Mouse (Mus musculus): ENCODE data around the gene Safb.
A peak's percentile ranks its signal among the peaks of the same experiment; 100 is the strongest.

Safb gene

DNA sequence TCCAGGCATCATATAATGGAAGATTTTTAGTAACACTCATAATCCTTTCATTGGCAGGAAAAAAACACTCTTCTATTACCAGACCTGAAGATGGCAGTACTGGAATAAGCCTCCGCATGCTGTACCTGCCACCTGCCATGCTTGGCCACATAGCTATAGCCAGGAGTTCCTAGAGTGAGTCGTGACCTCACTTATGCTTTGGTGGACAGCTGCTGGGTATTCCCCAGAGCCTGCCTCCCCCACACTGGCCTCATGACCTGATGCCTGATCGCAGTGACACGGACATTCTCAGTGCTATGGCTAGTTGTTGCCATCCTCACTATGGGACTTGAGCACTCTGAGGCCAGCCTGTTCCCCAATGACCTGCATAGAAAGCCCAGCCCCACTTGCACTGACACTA, 14.3 kb upstream of the Safb start:
- no peaks in the 10 kb centered on the region for H3K9me3 ChIP-seq (ENCODE audit: low read length)
- TF ChIP-seq CTCF (conservative IDR thresholded peaks at IDR 0.05; ENCODE audit: low read length): no peak
- TF ChIP-seq NANOG (IDR thresholded peaks at IDR 0.05; ENCODE audit: borderline replicate concordance, low read length): no peak
- H3K4me3 ChIP-seq (replicated peaks; ENCODE audit: low read length): no peak overlapping the region
- no peaks in the 10 kb centered on the region for H3K27me3 ChIP-seq (ENCODE audit: insufficient read depth, low read length)
- peaks cover 21% of the 10 kb centered on the region for H3K4me1 ChIP-seq (replicated peaks; ENCODE audit: low read depth, low read length)
- H3K36me3 ChIP-seq (ENCODE audit: insufficient read depth, low read length): peaks cover 99% of the 10 kb centered on the region

DNA sequence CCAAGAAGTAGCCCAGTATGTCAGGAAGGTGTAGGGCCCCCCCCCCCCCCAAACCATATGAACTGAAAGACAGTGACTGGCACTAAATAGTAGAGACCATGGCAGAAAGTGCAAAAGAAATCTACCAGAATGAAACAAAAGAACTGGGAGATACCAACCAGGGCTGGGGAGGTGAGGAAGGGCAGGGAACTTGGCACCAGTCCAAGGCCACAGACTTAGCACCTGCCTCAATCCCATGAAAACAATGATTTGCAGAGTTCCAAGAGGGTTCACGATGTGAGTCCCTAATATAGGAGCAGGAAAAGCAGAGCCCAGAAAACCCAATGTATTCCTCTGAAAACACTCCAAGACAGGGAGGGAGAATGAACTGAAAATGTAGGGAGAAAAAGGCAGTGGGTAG, 12.5 kb upstream of the Safb start:
- no peak overlapping the region for H3K4me3 ChIP-seq (replicated peaks; ENCODE audit: low read length)
- no peaks in the 10 kb centered on the region for H3K27me3 ChIP-seq (ENCODE audit: insufficient read depth, low read length)
- peaks cover 21% of the 10 kb centered on the region for H3K4me1 ChIP-seq (replicated peaks; ENCODE audit: low read depth, low read length)
- TF ChIP-seq CTCF (conservative IDR thresholded peaks at IDR 0.05; ENCODE audit: low read length) (no peak), NANOG (IDR thresholded peaks at IDR 0.05; ENCODE audit: borderline replicate concordance, low read length) (no peak), POU5F1 (IDR thresholded peaks at IDR 0.05; ENCODE audit: borderline replicate concordance, low read length) (no peak)
- H3K36me3 ChIP-seq (ENCODE audit: insufficient read depth, low read length): peaks cover 96% of the 10 kb centered on the region
- H3K9me3 ChIP-seq (ENCODE audit: low read length): no peaks in the 10 kb centered on the region

DNA sequence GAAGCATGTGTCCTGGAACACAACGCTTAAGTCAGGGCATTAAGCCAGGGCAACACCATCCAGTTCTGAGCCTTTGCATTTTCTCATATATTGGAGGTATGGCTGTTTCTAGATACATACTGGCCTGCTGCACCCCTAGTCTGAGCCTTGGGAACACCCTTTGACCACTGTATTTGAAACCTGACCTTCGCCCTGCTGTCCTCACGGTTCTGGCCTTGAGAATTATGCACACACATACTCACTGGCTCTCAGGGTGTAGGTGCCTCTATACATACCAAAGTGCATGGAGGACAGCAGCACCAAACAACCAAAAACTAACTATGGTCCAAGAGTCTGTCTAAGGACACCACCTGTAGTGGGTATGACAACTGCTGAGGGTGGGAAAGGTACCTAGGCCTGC, 11.7 kb upstream of the Safb start:
- H3K27me3 ChIP-seq (ENCODE audit: insufficient read depth, low read length): no peaks in the 10 kb centered on the region
- peaks cover 19% of the 10 kb centered on the region for H3K4me1 ChIP-seq (replicated peaks; ENCODE audit: low read depth, low read length)
- peaks cover 96% of the 10 kb centered on the region for H3K36me3 ChIP-seq (ENCODE audit: insufficient read depth, low read length)
- no peaks in the 10 kb centered on the region for H3K9me3 ChIP-seq (ENCODE audit: low read length)
- TF ChIP-seq NANOG (IDR thresholded peaks at IDR 0.05; ENCODE audit: borderline replicate concordance, low read length): no peak
- TF ChIP-seq POU5F1 (IDR thresholded peaks at IDR 0.05; ENCODE audit: borderline replicate concordance, low read length): no peak
- TF ChIP-seq CTCF (conservative IDR thresholded peaks at IDR 0.05; ENCODE audit: low read length): no peak
- no peak overlapping the region for H3K4me3 ChIP-seq (replicated peaks; ENCODE audit: low read length)

DNA sequence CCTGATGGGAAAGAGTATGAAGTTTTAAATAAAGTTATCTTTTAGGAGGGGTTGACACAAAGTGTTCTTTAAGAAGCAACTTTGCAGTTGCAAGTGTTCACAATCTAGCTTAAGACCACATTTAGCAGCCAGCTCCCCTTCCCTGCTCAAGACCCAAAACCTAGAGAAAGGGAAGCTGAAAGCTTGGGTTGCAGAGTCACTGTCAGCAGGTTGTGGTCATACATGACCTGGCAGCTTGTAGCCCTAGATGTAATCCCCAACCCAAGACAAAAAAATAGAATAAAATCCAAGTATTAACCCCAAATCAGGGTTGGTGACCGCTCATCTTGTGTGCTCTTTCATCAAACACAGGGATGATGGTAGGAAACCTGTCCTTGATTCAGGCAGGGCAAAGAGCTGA, 1.6 kb upstream of the Safb start:
- Histone ChIP-seq H3K36me3 (ENCODE audit: insufficient read depth, low read length) (peaks cover 74% of the 10 kb centered on the region), H3K9me3 (ENCODE audit: low read length) (no peaks in the 10 kb centered on the region), H3K27me3 (ENCODE audit: insufficient read depth, low read length) (no peaks in the 10 kb centered on the region), H3K4me1 (replicated peaks; ENCODE audit: low read depth, low read length) (peaks cover 72% of the 10 kb centered on the region), H3K4me3 (replicated peaks; ENCODE audit: low read length) (peak overlapping the region; percentile 99)
- TF ChIP-seq NANOG (IDR thresholded peaks at IDR 0.05; ENCODE audit: borderline replicate concordance, low read length) (no peak), CTCF (conservative IDR thresholded peaks at IDR 0.05; ENCODE audit: low read length) (no peak), POU5F1 (IDR thresholded peaks at IDR 0.05; ENCODE audit: borderline replicate concordance, low read length) (no peak)

DNA sequence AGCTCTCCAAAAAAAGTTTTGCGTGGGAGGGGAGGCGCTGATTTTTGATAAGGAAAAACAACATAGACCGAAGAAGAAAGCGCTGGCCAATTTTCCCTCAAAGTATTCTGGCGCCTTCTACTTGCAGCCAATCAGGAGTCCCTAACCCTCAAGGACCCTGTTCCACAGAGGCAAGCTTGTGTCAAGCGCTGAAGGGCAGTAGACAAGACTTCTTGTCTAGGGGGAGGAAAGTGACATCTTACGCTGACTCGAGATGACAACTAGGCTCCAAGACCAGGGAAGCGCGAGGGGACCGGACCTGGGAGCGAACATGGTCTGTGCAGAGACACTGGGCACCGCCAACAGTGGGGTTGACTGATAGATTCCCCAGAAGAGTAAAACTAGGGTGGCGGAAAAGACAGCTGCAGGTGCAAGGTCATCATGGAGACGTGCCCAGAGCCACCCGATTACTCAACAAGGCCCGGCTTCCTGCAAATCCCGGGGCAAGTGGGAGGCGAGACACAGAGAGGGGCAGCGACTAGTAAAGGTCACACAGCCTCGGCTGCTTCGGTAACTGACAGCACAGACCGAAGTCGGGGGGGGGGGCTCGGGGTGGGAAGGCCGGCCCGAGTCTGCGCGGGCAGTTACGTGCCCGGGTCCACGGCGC, 891 bp upstream of the Safb start:
- no peaks in the 10 kb centered on the region for H3K9me3 ChIP-seq (ENCODE audit: low read length)
- peaks cover 74% of the 10 kb centered on the region for H3K36me3 ChIP-seq (ENCODE audit: insufficient read depth, low read length)
- no peaks in the 10 kb centered on the region for H3K27me3 ChIP-seq (ENCODE audit: insufficient read depth, low read length)
- TF ChIP-seq POU5F1 (IDR thresholded peaks at IDR 0.05; ENCODE audit: borderline replicate concordance, low read length) (no peak), NANOG (IDR thresholded peaks at IDR 0.05; ENCODE audit: borderline replicate concordance, low read length) (no peak), CTCF (conservative IDR thresholded peaks at IDR 0.05; ENCODE audit: low read length) (no peak)
- H3K4me1 ChIP-seq (replicated peaks; ENCODE audit: low read depth, low read length): peaks cover 72% of the 10 kb centered on the region
- peak overlapping the region; percentile 99 for H3K4me3 ChIP-seq (replicated peaks; ENCODE audit: low read length)

DNA sequence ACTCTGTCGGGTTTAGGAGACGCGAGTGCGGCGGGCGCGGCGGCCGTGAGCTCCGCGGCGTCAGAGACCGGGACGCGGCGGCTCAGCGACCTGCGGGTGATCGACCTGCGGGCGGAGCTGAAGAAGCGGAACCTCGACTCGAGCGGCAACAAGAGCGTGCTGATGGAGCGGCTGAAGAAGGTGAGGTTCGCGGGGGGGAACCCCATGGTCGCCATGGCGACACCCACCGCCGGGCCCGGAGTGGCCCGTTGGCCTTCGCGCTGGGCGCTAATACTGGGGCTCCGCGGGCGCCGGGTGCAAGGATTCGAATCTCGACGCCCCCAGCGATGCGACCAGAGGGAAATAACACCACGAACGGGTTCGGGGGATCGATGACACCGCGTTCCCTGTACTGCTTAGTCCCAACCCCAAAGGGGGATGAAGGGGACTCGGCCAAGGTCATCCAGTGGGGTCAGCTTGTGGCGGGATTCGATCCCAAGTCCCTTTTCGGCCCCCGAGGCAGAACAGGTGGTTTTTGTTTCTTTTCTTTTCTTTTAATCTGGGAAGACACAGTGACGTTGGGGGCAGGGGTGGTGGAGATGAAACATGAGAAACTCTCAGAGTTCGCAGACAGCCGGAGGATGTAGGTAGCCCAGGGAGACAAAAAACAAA, 671 bp downstream of the Safb start:
- H3K4me1 ChIP-seq (replicated peaks; ENCODE audit: low read depth, low read length): peaks cover 74% of the 10 kb centered on the region
- H3K4me3 ChIP-seq (replicated peaks; ENCODE audit: low read length): peak overlapping the region; percentile 96
- no peaks in the 10 kb centered on the region for H3K9me3 ChIP-seq (ENCODE audit: low read length)
- H3K27me3 ChIP-seq (ENCODE audit: insufficient read depth, low read length): no peaks in the 10 kb centered on the region
- H3K36me3 ChIP-seq (ENCODE audit: insufficient read depth, low read length): peaks cover 74% of the 10 kb centered on the region
- TF ChIP-seq POU5F1 (IDR thresholded peaks at IDR 0.05; ENCODE audit: borderline replicate concordance, low read length): no peak
- no peak for TF ChIP-seq CTCF (conservative IDR thresholded peaks at IDR 0.05; ENCODE audit: low read length)
- no peak for TF ChIP-seq NANOG (IDR thresholded peaks at IDR 0.05; ENCODE audit: borderline replicate concordance, low read length)

DNA sequence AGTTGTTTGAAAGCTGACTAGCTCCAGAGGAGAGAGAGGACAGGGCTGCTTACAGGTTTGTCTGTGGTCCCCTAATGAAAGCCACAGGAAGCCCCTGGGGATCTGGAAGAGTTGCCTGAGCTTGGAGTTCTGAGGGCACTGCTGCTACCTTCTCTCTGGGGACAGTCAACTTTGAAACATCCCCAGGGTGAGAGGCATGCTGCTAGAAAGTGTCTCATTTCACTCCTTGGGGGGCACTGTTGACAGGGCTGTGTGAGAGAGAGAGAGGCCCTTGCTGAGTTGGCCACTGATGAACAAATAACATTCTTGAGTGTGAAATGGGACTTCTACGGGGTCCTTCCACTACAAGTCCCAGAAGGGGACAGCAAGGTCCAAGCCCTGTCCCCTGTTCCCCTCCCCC, 3.1 kb downstream of the Safb start:
- peaks cover 74% of the 10 kb centered on the region for H3K36me3 ChIP-seq (ENCODE audit: insufficient read depth, low read length)
- H3K9me3 ChIP-seq (ENCODE audit: low read length): no peaks in the 10 kb centered on the region
- no peaks in the 10 kb centered on the region for H3K27me3 ChIP-seq (ENCODE audit: insufficient read depth, low read length)
- H3K4me3 ChIP-seq (replicated peaks; ENCODE audit: low read length): no peak overlapping the region
- no peak for TF ChIP-seq CTCF (conservative IDR thresholded peaks at IDR 0.05; ENCODE audit: low read length)
- TF ChIP-seq POU5F1 (IDR thresholded peaks at IDR 0.05; ENCODE audit: borderline replicate concordance, low read length): no peak
- TF ChIP-seq NANOG (IDR thresholded peaks at IDR 0.05; ENCODE audit: borderline replicate concordance, low read length): no peak
- peaks cover 61% of the 10 kb centered on the region for H3K4me1 ChIP-seq (replicated peaks; ENCODE audit: low read depth, low read length)

DNA sequence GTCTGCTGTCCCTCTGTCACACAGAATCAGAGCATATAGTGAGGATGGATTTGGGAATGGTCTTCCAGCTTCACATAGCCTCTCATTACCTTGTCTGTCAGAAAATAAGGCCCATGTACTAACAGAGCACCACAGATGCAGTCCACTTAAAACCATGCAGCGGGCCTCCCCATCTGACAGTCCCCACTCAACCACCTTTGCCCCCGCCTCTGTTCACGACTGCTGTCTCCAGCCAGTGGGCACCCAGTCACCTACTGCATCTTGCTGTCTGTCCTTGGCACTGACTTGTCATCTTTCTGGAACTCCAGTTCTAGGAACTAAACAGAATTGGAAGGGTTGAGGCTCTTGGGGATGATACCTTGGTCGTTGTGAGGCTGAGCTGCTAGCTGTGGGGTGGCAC, 4.3 kb downstream of the Safb start:
- H3K4me1 ChIP-seq (replicated peaks; ENCODE audit: low read depth, low read length): peaks cover 54% of the 10 kb centered on the region
- peaks cover 79% of the 10 kb centered on the region for H3K36me3 ChIP-seq (ENCODE audit: insufficient read depth, low read length)
- no peak overlapping the region for H3K4me3 ChIP-seq (replicated peaks; ENCODE audit: low read length)
- no peak for TF ChIP-seq CTCF (conservative IDR thresholded peaks at IDR 0.05; ENCODE audit: low read length)
- no peaks in the 10 kb centered on the region for H3K9me3 ChIP-seq (ENCODE audit: low read length)
- no peaks in the 10 kb centered on the region for H3K27me3 ChIP-seq (ENCODE audit: insufficient read depth, low read length)

DNA sequence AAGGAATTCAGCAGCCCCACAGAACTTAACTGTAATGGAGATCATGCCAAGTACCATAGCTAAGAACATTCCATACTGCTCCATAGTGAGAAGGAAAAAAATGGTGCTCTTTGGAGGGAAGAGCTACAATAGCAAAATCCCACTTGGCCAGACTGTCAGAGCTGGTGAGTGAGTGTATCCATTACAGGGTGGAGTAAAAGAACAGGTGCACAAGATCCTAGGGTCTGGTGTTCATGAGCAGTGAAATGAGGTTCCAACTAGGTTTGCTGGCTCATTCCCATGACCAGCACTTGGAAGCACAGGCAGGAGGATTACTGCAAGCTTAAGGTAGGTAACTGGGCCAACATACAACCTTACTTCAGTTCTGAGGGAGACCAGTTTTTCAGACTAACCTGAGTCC, 7.9 kb downstream of the Safb start:
- Histone ChIP-seq H3K4me1 (replicated peaks; ENCODE audit: low read depth, low read length) (peaks cover 49% of the 10 kb centered on the region), H3K9me3 (ENCODE audit: low read length) (no peaks in the 10 kb centered on the region), H3K27me3 (ENCODE audit: insufficient read depth, low read length) (no peaks in the 10 kb centered on the region), H3K36me3 (ENCODE audit: insufficient read depth, low read length) (peaks cover 100% of the 10 kb centered on the region), H3K4me3 (replicated peaks; ENCODE audit: low read length) (no peak overlapping the region)
- TF ChIP-seq NANOG (IDR thresholded peaks at IDR 0.05; ENCODE audit: borderline replicate concordance, low read length): no peak
- TF ChIP-seq POU5F1 (IDR thresholded peaks at IDR 0.05; ENCODE audit: borderline replicate concordance, low read length): no peak
- no peak for TF ChIP-seq CTCF (conservative IDR thresholded peaks at IDR 0.05; ENCODE audit: low read length)
